Mouse (Mus musculus) neural tube, embryonic 15.5 days (tissue): ENCODE measurements around the gene Wwox. TPM values are rescaled to one million over a fixed set of nuclear protein-coding genes. Genes with fewer than 3 reads are reported as not detected.

Source experiments
- ATAC-seq: fragments of 200-750 bp; cut with Nextera tagmentation; 2 replicates; pipeline ENCODE4 v1.8.0; 2017; ENCODE audit warnings: mild to moderate bottlenecking, moderate TSS enrichment, moderate library complexity; ENCODE audit not compliant: low FRiP score
- H3K27ac ChIP-seq: fragments of 300-500 bp; sonication (generic); replicated peaks from 2 replicates; pipeline ENCODE4 v1.5.1; 2015; ENCODE audit warnings: mild to moderate bottlenecking, inconsistent platforms
- H3K27me3 ChIP-seq: fragments of 300-500 bp; sonication (generic); replicated peaks from 2 replicates; pipeline ENCODE4 v1.6.1; 2015; ENCODE audit warnings: inconsistent platforms
- H3K36me3 ChIP-seq: fragments of 300-500 bp; sonication (generic); 2 replicates; pipeline ENCODE4 v1.6.1; 2015; ENCODE audit warnings: inconsistent platforms
- H3K4me1 ChIP-seq: fragments of 300-500 bp; sonication (generic); 2 replicates; pipeline ENCODE4 v1.6.1; 2015; ENCODE audit warnings: inconsistent platforms
- H3K4me2 ChIP-seq: fragments of 300-500 bp; sonication (generic); 2 replicates; pipeline ENCODE4 v1.6.1; 2015; ENCODE audit warnings: inconsistent platforms, mild to moderate bottlenecking, moderate library complexity
- H3K4me3 ChIP-seq: fragments of 300-500 bp; sonication (generic); replicated peaks from 2 replicates; pipeline ENCODE4 v1.5.1; 2015; ENCODE audit warnings: mild to moderate bottlenecking, inconsistent platforms
- H3K9ac ChIP-seq: fragments of 300-500 bp; sonication (generic); replicated peaks from 2 replicates; pipeline ENCODE4 v1.6.1; 2015; ENCODE audit warnings: mild to moderate bottlenecking, inconsistent platforms
- H3K9me3 ChIP-seq: fragments of 300-500 bp; sonication (generic); replicated peaks from 2 replicates; pipeline ENCODE4 v1.6.1; 2016; ENCODE audit warnings: inconsistent platforms
- WGBS: fragments of 180-500 bp; shearing (Covaris S2); methylation state at CpG from one replicate; pipeline ENCODE4 v1.1.7; 2015; ENCODE audit warnings: mixed read lengths; 5-methylcytosine and 5-hydroxymethylcytosine counted together
- polyA plus RNA-seq: library from polyadenylated mRNA; unstranded; fragments of >200 nt; fragmentation: Nextera tagmentation; extraction: Ambion mirVana; gene quantifications from 2 replicates; pipeline ENCODE4 v1.2.1, GENCODE M21; 2015

Wwox gene
- polyA plus RNA-seq, 1 experiment from 2014 or later, result 12.9 TPM

GRCm38 (mm10) chr8:115249688-115250366 lies 810.4 kb downstream of the Wwox start:
- no peaks in the 10 kb centered on the region for H3K9me3 ChIP-seq
- H3K27me3 ChIP-seq, result peaks cover 33% of the 10 kb centered on the region
- ATAC-seq, result no peak
- H3K4me3 ChIP-seq, result peak overlapping the region; percentile 15; the same call in 1 of the 2 replicates
- H3K9ac ChIP-seq, result no peak overlapping the region
- peaks cover 21% of the 10 kb centered on the region for H3K4me1 ChIP-seq
- WGBS, result 21% methylated on average over 22 of the region's 22 CpGs
- peak overlapping the region; percentile 44 for H3K4me2 ChIP-seq
- no peak overlapping the region for H3K27ac ChIP-seq
- no peaks in the 10 kb centered on the region for H3K36me3 ChIP-seq

GRCm38 (mm10) chr8:115255550-115255949 lies 816.1 kb downstream of the Wwox start:
- Histone ChIP-seq H3K9ac (no peak overlapping the region), H3K4me1 (peaks cover 22% of the 10 kb centered on the region), H3K4me3 (no peak overlapping the region), H3K36me3 (no peaks in the 10 kb centered on the region), H3K27me3 (peaks cover 7% of the 10 kb centered on the region), H3K27ac (no peak overlapping the region), H3K9me3 (no peaks in the 10 kb centered on the region), H3K4me2 (no peak overlapping the region)
- no peak for ATAC-seq
- WGBS, result 81% methylated on average over 13 of the region's 13 CpGs

GRCm38 (mm10) chr8:115257417-115257816 lies 818.0 kb downstream of the Wwox start:
- ATAC-seq, result no peak

GRCm38 (mm10) chr8:115259806-115260205 lies 820.4 kb downstream of the Wwox start:
- 42% methylated on average over 12 of the region's 12 CpGs for WGBS
- no peak overlapping the region for H3K4me2 ChIP-seq

More at GRCm38 (mm10) chr8:115257417-115257816, 818.0 kb downstream of the Wwox start:
- Histone ChIP-seq H3K27me3 (0 out of 2 replicates have a peak, but pooled peaks cover 4% of the 10 kb centered on the region), H3K36me3 (no peaks in the 10 kb centered on the region), H3K9me3 (no peaks in the 10 kb centered on the region), H3K4me1 (peaks cover 21% of the 10 kb centered on the region), H3K4me3 (no peak overlapping the region), H3K9ac (no peak overlapping the region), H3K4me2 (peak overlapping the region; percentile 33), H3K27ac (no peak overlapping the region)
- 48% methylated on average over 17 of the region's 17 CpGs for WGBS

GRCm38 (mm10) chr8:115267196-115267595 lies 827.7 kb downstream of the Wwox start:
- Histone ChIP-seq H3K4me3 (no peak overlapping the region), H3K36me3 (no peaks in the 10 kb centered on the region), H3K27me3 (no peaks in the 10 kb centered on the region; the same call in 1 of the 2 replicates), H3K4me2 (no peak overlapping the region), H3K9ac (no peak overlapping the region), H3K9me3 (no peaks in the 10 kb centered on the region), H3K27ac (no peak overlapping the region), H3K4me1 (no peaks in the 10 kb centered on the region; the same call in 1 of the 2 replicates)
- 86% methylated on average over 11 of the region's 11 CpGs for WGBS
- no peak for ATAC-seq

More at GRCm38 (mm10) chr8:115259806-115260205, 820.4 kb downstream of the Wwox start:
- Histone ChIP-seq H3K27me3 (no peaks in the 10 kb centered on the region), H3K27ac (0 out of 2 replicates have a peak overlapping the region, but pooled peaks have one; percentile 28), H3K4me1 (peaks cover 18% of the 10 kb centered on the region), H3K9me3 (no peaks in the 10 kb centered on the region), H3K9ac (no peak overlapping the region), H3K4me3 (no peak overlapping the region), H3K36me3 (no peaks in the 10 kb centered on the region)
- ATAC-seq, result no peak

GRCm38 (mm10) chr8:115269601-115270000 lies 830.1 kb downstream of the Wwox start:
- H3K27me3 ChIP-seq, result no peaks in the 10 kb centered on the region; the same call in 1 of the 2 replicates
- H3K9me3 ChIP-seq, result no peaks in the 10 kb centered on the region
- H3K4me1 ChIP-seq, result no peaks in the 10 kb centered on the region; the same call in 1 of the 2 replicates
- H3K27ac ChIP-seq, result no peak overlapping the region
- no peak for ATAC-seq
- 48% methylated on average over 4 of the region's 4 CpGs for WGBS
- no peaks in the 10 kb centered on the region for H3K36me3 ChIP-seq
- H3K4me3 ChIP-seq, result no peak overlapping the region
- H3K4me2 ChIP-seq, result no peak overlapping the region
- H3K9ac ChIP-seq, result no peak overlapping the region

- Histone ChIP-seq H3K4me1 (no peaks in the 10 kb centered on the region; the same call in 1 of the 2 replicates), H3K36me3 (no peaks in the 10 kb centered on the region), H3K9me3 (no peaks in the 10 kb centered on the region), H3K4me3 (no peak overlapping the region), H3K4me2 (no peak overlapping the region), H3K9ac (no peak overlapping the region), H3K27me3 (no peaks in the 10 kb centered on the region), H3K27ac (no peak overlapping the region)
- 57% methylated on average over 6 of the region's 6 CpGs for WGBS
- no peak for ATAC-seq
Observed at GRCm38 (mm10) chr8:115273976-115274375, 834.5 kb downstream of the Wwox start.

- Histone ChIP-seq H3K9me3 (no peaks in the 10 kb centered on the region), H3K9ac (no peak overlapping the region), H3K27ac (no peak overlapping the region), H3K4me3 (no peak overlapping the region), H3K4me1 (no peaks in the 10 kb centered on the region), H3K36me3 (no peaks in the 10 kb centered on the region), H3K27me3 (no peaks in the 10 kb centered on the region), H3K4me2 (no peak overlapping the region)
- 65% methylated on average over 2 of the region's 2 CpGs for WGBS
- ATAC-seq, result no peak
Observed at GRCm38 (mm10) chr8:115276281-115276680, 836.8 kb downstream of the Wwox start.

- no peak for ATAC-seq
- Histone ChIP-seq H3K27me3 (no peaks in the 10 kb centered on the region), H3K4me1 (no peaks in the 10 kb centered on the region), H3K9ac (no peak overlapping the region), H3K36me3 (no peaks in the 10 kb centered on the region), H3K9me3 (no peaks in the 10 kb centered on the region), H3K4me2 (no peak overlapping the region), H3K27ac (no peak overlapping the region), H3K4me3 (no peak overlapping the region)
- 85% methylated on average over 5 of the region's 5 CpGs for WGBS
Observed at GRCm38 (mm10) chr8:115278291-115278690, 838.8 kb downstream of the Wwox start.

GRCm38 (mm10) chr8:115290224-115290623 lies 850.8 kb downstream of the Wwox start:
- Histone ChIP-seq H3K9me3 (no peaks in the 10 kb centered on the region), H3K27me3 (no peaks in the 10 kb centered on the region), H3K4me3 (no peak overlapping the region), H3K36me3 (no peaks in the 10 kb centered on the region), H3K27ac (no peak overlapping the region), H3K4me2 (no peak overlapping the region), H3K4me1 (no peaks in the 10 kb centered on the region), H3K9ac (no peak overlapping the region)
- ATAC-seq, result no peak
- 61% methylated on average over 8 of the region's 8 CpGs for WGBS

GRCm38 (mm10) chr8:115296760-115297159 lies 857.3 kb downstream of the Wwox start:
- peaks cover 4% of the 10 kb centered on the region; the same call in 1 of the 2 replicates for H3K4me1 ChIP-seq
- no peak for ATAC-seq
- no peaks in the 10 kb centered on the region for H3K9me3 ChIP-seq
- 49% methylated on average over 9 of the region's 9 CpGs for WGBS
- no peak overlapping the region for H3K27ac ChIP-seq
- no peak overlapping the region for H3K4me3 ChIP-seq
- H3K9ac ChIP-seq, result no peak overlapping the region
- no peaks in the 10 kb centered on the region for H3K36me3 ChIP-seq
- H3K4me2 ChIP-seq, result no peak overlapping the region
- H3K27me3 ChIP-seq, result 0 out of 2 replicates have a peak, but pooled peaks cover 2% of the 10 kb centered on the region

GRCm38 (mm10) chr8:115302484-115302883 lies 863.0 kb downstream of the Wwox start:
- H3K4me2 ChIP-seq, result no peak overlapping the region
- 29% methylated on average over 7 of the region's 7 CpGs for WGBS
- H3K4me3 ChIP-seq, result no peak overlapping the region
- H3K36me3 ChIP-seq, result no peaks in the 10 kb centered on the region
- 0 out of 2 replicates have a peak, but pooled peaks cover 2% of the 10 kb centered on the region for H3K27me3 ChIP-seq
- ATAC-seq, result no peak
- no peak overlapping the region for H3K9ac ChIP-seq
- H3K27ac ChIP-seq, result no peak overlapping the region
- H3K9me3 ChIP-seq, result no peaks in the 10 kb centered on the region
- H3K4me1 ChIP-seq, result 0 out of 2 replicates have a peak, but pooled peaks cover 6% of the 10 kb centered on the region
